Mouse (Mus musculus) colon, adult 2 months (tissue): ENCODE data around the gene Gpn1. TPM values are rescaled to one million over a fixed set of nuclear protein-coding genes. Genes with fewer than 3 reads are reported as not detected.

ENCODE experiments used
- polyA plus RNA-seq: library from polyadenylated mRNA; depleted of rRNA; stranded (reverse); fragments of >200 nt; gene quantifications from 2 replicates; pipeline ENCODE4 v1.2.3, GENCODE M21; 2012; rRNA removed

Gene Gpn1
- 11.7 and 12.8 TPM in 2 replicates for polyA plus RNA-seq

DNA sequence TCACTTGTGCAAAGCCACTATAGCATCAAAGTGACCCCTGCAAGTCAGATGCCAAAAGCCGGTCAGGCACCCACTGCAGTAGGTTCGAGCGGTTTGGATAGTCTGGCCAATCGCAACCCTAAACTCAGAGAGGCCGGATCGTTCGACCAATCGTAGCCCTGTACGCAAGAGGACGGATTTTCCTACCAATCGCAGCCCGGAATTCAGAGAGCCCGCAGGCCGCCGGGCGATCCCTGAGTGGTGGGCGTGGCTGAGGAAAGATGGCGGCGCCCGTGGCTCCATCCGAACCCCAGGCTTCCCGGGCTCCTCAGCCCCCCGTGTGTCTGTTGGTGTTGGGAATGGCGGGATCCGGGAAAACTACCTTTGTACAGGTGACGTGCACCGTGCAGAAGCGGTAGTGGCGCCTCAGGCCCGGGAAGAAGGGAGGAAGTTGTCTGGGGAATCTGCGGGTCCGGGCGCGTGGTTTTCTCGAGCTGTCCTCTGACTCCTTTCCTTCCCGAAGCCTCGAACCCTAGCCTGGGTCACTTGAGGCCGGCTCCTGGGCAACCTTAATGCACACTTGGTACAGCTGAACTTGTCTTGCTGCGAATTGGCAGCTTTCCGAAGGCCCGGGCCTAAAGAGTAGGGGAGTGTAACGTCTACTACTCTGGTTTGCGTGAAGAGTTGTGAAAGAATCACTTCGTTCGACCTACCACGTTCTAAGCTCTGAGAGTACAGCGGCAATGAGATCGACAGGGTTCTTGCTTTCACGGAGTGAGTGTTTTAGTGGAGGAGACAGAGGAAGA is at the start of gene Gpn1:
Gene Gpn1 (plus strand): TSS at position 229 of the 785 bp plus-strand sequence.

DNA sequence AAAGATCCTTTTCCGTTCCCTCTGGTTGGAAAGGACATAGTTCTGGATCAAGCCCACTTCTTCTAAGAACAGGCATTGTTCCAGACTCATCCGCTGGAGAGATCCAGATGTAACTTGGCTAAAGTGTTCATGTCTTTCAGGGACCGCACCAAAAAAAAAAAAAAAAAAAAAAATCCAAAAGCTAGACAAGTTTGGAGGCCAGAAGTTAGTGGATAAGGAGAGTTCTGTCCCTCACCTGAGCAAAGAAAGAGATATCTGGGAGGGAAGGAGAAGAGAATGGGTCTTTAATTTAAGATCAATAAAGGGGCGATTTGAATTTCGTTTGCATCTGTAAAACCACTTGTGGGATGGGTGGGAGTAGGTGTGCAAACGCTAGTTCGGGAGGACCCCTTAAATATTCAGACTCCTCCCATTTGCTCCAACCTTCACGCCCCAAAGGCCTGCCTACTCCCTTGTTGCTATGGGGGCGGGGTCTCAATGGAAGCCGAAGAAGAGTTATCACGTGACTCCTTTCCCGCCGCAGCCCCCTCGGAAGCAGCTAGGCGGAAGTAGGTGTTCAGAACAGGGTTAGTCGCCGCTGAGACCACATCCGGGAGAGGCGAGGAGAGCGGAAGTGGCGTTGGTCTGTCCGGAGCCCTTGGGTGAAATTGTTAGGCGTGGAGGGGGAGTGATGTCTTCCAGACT is 42.5 kb upstream of the Gpn1 start, which contains the start of gene Zfp512:
Gene Zfp512 (plus strand): TSS at position 554 of the 684 bp plus-strand sequence.

DNA sequence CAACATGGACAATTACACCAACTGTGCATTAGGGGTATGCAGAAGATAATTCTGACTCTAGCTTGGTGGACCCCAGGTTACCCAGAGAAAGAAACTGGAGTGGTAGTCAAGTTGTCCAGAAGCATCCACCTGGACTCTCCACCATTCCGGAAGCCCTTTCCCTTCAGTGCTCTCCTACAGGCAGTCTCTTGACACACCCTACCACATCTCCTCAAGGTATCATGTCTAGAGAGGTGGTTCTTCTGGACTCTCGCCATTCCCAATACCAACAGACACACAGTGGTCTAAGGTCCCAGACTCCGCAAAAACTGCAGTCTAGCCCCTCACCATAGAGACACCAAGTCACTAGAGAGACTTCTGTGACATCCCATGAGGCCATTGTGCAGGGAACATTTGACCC is 9.1 kb upstream of the Gpn1 start, which contains the start of gene 4930548H24Rik:
Gene 4930548H24Rik (plus strand): TSS at position 301 of the 400 bp plus-strand sequence.

DNA sequence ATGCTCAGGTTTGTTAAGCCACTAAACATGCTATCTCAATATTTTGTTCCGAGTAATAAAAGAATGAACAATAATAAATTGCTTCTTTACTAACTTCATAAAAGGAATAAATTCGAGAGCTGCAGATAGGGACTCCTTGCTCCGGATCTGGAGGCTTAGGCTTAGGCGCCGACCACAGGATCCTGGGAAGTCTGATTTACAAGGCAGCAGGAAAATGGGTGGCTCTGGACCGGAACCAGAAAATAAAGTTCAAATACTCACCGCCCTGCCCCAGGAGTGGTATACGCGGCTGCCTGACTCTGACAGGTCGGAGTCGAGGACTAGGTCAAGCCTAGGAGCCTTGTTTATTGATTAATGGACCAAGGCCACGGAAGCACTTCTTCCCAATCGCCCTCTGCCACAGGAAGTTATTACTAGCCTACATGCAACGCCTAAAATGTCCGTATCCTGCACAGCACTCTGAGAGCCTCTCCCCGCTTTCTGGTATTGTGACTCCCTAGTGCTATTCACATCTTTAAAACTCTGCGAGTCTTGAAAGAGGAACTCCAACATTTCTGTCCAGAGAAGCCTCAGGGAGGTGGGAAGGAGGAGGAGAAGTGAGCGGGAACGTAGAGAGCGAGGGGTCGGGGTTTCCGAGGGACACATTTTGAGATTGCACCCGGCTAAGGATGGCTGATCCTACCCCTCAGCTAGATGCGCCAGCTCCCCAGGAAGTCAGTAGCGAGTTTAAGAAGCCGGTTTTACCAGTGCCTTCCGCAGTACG is 32.0 kb downstream of the Gpn1 start, which contains the start of gene Slc4a1ap:
Gene Slc4a1ap (plus strand): TSS at position 642 of the 763 bp plus-strand sequence.

DNA sequence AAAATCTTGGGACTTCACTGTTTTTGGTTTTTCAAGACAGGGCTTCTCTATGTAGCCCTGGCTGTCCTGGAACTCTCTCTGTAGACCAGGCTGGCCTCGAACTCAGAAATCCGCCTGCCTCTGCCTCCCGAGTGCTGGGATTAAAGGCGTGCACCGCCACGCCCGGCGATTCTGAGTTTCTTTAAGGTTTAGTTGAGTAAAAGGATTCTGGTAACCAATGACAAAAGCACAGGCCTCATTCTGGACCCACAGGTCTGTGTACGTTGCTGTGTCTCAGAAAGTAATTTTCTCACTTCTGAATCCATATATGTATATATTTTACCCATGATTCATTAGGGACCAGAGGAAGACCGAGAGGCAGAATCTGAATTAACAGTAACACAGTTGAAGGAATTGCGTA is 33.2 kb downstream of the Gpn1 start, which contains the start of gene Supt7l:
Gene Supt7l (minus strand): TSS at position 101 of the 400 bp plus-strand sequence.

Other genes with a start within 250 kb of the Gpn1 start
- 336 and 464 TPM in 2 replicates for gene Krtcap3, start 243.1 kb upstream of the Gpn1 start, polyA plus RNA-seq
- gene Ift172, start 203.6 kb upstream of the Gpn1 start, polyA plus RNA-seq, result 24.2 and 26.7 TPM in 2 replicates
- gene Fndc4, start 198.7 kb upstream of the Gpn1 start, polyA plus RNA-seq, result 6.8 and 8.5 TPM in 2 replicates
- not detected in 2 replicates for gene Gckr, start 197.3 kb upstream of the Gpn1 start, polyA plus RNA-seq
- 5.9 and 6.5 TPM in 2 replicates for gene Zfp512, start 42.3 kb upstream of the Gpn1 start, polyA plus RNA-seq
- gene 4930548H24Rik, start 9.0 kb upstream of the Gpn1 start, polyA plus RNA-seq, result not detected in 2 replicates
- gene Slc4a1ap, start 32.3 kb downstream of the Gpn1 start, polyA plus RNA-seq, result 10.6 and 11.7 TPM in 2 replicates
- gene Supt7l, start 33.1 kb downstream of the Gpn1 start, polyA plus RNA-seq, result 9.1 and 11.3 TPM in 2 replicates
- gene Mrpl33, start 102.2 kb downstream of the Gpn1 start, polyA plus RNA-seq, result 9.5 and 14.5 TPM in 2 replicates
- gene Rbks, start 202.9 kb downstream of the Gpn1 start, polyA plus RNA-seq, result 7.1 and 7.2 TPM in 2 replicates
- gene Babam2, start 202.9 kb downstream of the Gpn1 start, polyA plus RNA-seq, result 16.7 and 21.3 TPM in 2 replicates